Mouse (Mus musculus): ENCODE measurements around the gene Hnrnpab.
"Not testable (repeated sequence)": the region's sequence is repeated elsewhere in the genome, so short reads cannot be mapped to it uniquely, and the experiment has no call there.

Gene Hnrnpab

GRCm38 (mm10) chr11:51635127-51635524 lies 28.5 kb upstream of the Hnrnpab start:
- DNase-seq (ENCODE audit: low spot score in 2 of 2): no peak

GRCm38 (mm10) chr11:51633721-51634120 lies 27.1 kb upstream of the Hnrnpab start:
- no peak for DNase-seq (ENCODE audit: low spot score in 2 of 2)

- DNase-seq (ENCODE audit: low spot score in 2 of 2): not testable (repeated sequence)
These were observed 26.6 kb upstream of the Hnrnpab start for GRCm38 (mm10) chr11:51633200-51633599.

- no peak for DNase-seq (ENCODE audit: low spot score in 2 of 2)
These were observed 25.6 kb upstream of the Hnrnpab start for GRCm38 (mm10) chr11:51632130-51632753.

GRCm38 (mm10) chr11:51629651-51630314 lies 23.1 kb upstream of the Hnrnpab start:
- no peak for DNase-seq (ENCODE audit: low spot score in 2 of 2)

GRCm38 (mm10) chr11:51627907-51628306 lies 21.3 kb upstream of the Hnrnpab start:
- no peak for DNase-seq (ENCODE audit: low spot score in 2 of 2)

- no peak for DNase-seq (ENCODE audit: low spot score in 2 of 2)
These were observed 20.8 kb upstream of the Hnrnpab start for GRCm38 (mm10) chr11:51627425-51627824.

GRCm38 (mm10) chr11:51625187-51625820 lies 18.7 kb upstream of the Hnrnpab start:
- DNase-seq (ENCODE audit: low spot score in 2 of 2): no peak

- DNase-seq (ENCODE audit: low spot score in 2 of 2): no peak
These were observed 16.4 kb upstream of the Hnrnpab start for GRCm38 (mm10) chr11:51622971-51623491.

GRCm38 (mm10) chr11:51621776-51622175 lies 15.1 kb upstream of the Hnrnpab start:
- no peak for DNase-seq (ENCODE audit: low spot score in 2 of 2)

- DNase-seq (ENCODE audit: low spot score in 2 of 2): no peak
These were observed 13.4 kb upstream of the Hnrnpab start for GRCm38 (mm10) chr11:51620084-51620483.

- peak; percentile 75 to 76 for DNase-seq (ENCODE audit: low spot score in 2 of 2)
These were observed 12.9 kb upstream of the Hnrnpab start, which contains the start of gene Nhp2 for GRCm38 (mm10) chr11:51619409-51620060. TSS of gene Nhp2 (plus strand) at chr11:51619735.

GRCm38 (mm10) chr11:51618894-51619408 lies 12.3 kb upstream of the Hnrnpab start:
- no peak for DNase-seq (ENCODE audit: low spot score in 2 of 2)

- DNase-seq (ENCODE audit: low spot score in 2 of 2): peak; percentile 68 to 85
These were observed 11.0 kb upstream of the Hnrnpab start for GRCm38 (mm10) chr11:51617693-51618092.

- DNase-seq (ENCODE audit: low spot score in 2 of 2): not testable (repeated sequence)
These were observed 9.5 kb upstream of the Hnrnpab start for GRCm38 (mm10) chr11:51616113-51616512.

- peak; percentile 48 to 65 for DNase-seq (ENCODE audit: low spot score in 2 of 2)
These were observed 9.0 kb upstream of the Hnrnpab start for GRCm38 (mm10) chr11:51615601-51616000.

- DNase-seq (ENCODE audit: low spot score in 2 of 2): no peak
These were observed 8.5 kb upstream of the Hnrnpab start for GRCm38 (mm10) chr11:51615129-51615528.

- DNase-seq (ENCODE audit: low spot score in 2 of 2): no peak
These were observed 7.6 kb upstream of the Hnrnpab start for GRCm38 (mm10) chr11:51614256-51614655.

GRCm38 (mm10) chr11:51609940-51610339 lies 3.3 kb upstream of the Hnrnpab start:
- not testable (repeated sequence) for DNase-seq (ENCODE audit: low spot score in 2 of 2)

GRCm38 (mm10) chr11:51609266-51609909 lies 2.7 kb upstream of the Hnrnpab start:
- no peak for DNase-seq (ENCODE audit: low spot score in 2 of 2)

- no peak for DNase-seq (ENCODE audit: low spot score in 2 of 2)
These were observed 570 bp upstream of the Hnrnpab start for GRCm38 (mm10) chr11:51607096-51607738.
